In genomic region chr10:115775945-115776905, GRCm38 (mm10) we compare ENCODE assay signal across 11 mouse cellular contexts. TPM values are rescaled to one million over a fixed set of nuclear protein-coding genes. Genes with fewer than 3 reads are reported as not detected.
DNase-seq lines count a peak whose midpoint lies in the region; ATAC-seq lines count a peak whose summit lies in the region.
"Had no signal": no experiment of that assay in that cellular context is flagged by ENCODE, and none has a peak within 500 bp of the region (broad histone marks: within the 10 kb centered on the region; RNA-seq: fewer than 3 reads in every experiment).

No protein-coding gene starts in this region.

- peak; percentile 55 for DNase-seq in kidney, postnatal 10 days
- DNase-seq in embryo, embryonic 10.5 days (ENCODE audit: low spot score): peak; percentile 37
- peak; percentile 63 for DNase-seq in forelimb bud, embryonic 11.5 days (ENCODE audit: low read depth, low spot score)
- peak; percentile 79 for DNase-seq in lung, postnatal 36 days
- no peak for DNase-seq in yolk sac, embryonic 10.5 days (ENCODE audit: low spot score)
- DNase-seq: cerebellum, adult 8-10 months; thymus, postnatal 4 days had no signal

- no peaks in the 10 kb centered on the region for H3K9me3 ChIP-seq in kidney, embryonic 14.5 days (ENCODE audit: control insufficient read depth, low read length)
- H3K9me3 ChIP-seq in hindbrain, embryonic 16.5 days (ENCODE audit: control insufficient read depth, low read length): no peaks in the 10 kb centered on the region
- H3K9me3 ChIP-seq: hindbrain, embryonic 10.5 days had no signal

- ATAC-seq in kidney, embryonic 14.5 days (ENCODE audit: low FRiP score, low TSS enrichment): no peak; the same call in 1 of the 2 replicates
- no peak for ATAC-seq in hindbrain, embryonic 16.5 days

- H3K36me3 ChIP-seq in kidney, embryonic 14.5 days (ENCODE audit: control insufficient read depth, insufficient read depth, low read length): no peaks in the 10 kb centered on the region
- H3K36me3 ChIP-seq in hindbrain, embryonic 16.5 days (ENCODE audit: control insufficient read depth, insufficient read depth, low read length): no peaks in the 10 kb centered on the region
- H3K36me3 ChIP-seq: G1E; hindbrain, embryonic 10.5 days had no signal

- 33% methylated on average over 17 of the region's 17 CpGs for WGBS in kidney, embryonic 14.5 days
- 58% methylated on average over 17 of the region's 17 CpGs for WGBS in hindbrain, embryonic 16.5 days

- H3K4me3 ChIP-seq in kidney, embryonic 14.5 days (ENCODE audit: low read length): no peak overlapping the region
- no peak overlapping the region for H3K4me3 ChIP-seq in hindbrain, embryonic 16.5 days (ENCODE audit: low read length)
- H3K4me3 ChIP-seq: hindbrain, embryonic 10.5 days had no signal

- no peak overlapping the region for H3K27ac ChIP-seq in kidney, embryonic 14.5 days (ENCODE audit: low read depth, low read length)
- no peak overlapping the region for H3K27ac ChIP-seq in hindbrain, embryonic 16.5 days (ENCODE audit: low read depth, low read length)
- H3K27ac ChIP-seq: hindbrain, embryonic 10.5 days had no signal

- 0 out of 2 replicates have a peak, but pooled peaks cover 5% of the 10 kb centered on the region for H3K4me1 ChIP-seq in kidney, embryonic 14.5 days (ENCODE audit: control insufficient read depth, insufficient read depth, low read length)
- no peaks in the 10 kb centered on the region for H3K4me1 ChIP-seq in hindbrain, embryonic 16.5 days (ENCODE audit: control insufficient read depth, insufficient read depth, low read depth, low read length)
- H3K4me1 ChIP-seq: hindbrain, embryonic 10.5 days had no signal

- H3K4me2 ChIP-seq in kidney, embryonic 14.5 days (replicated peaks; ENCODE audit: low read depth, low read length): no peak overlapping the region
- no peak overlapping the region for H3K4me2 ChIP-seq in hindbrain, embryonic 16.5 days (ENCODE audit: low read length)

- H3K27me3 ChIP-seq in kidney, embryonic 14.5 days (ENCODE audit: control insufficient read depth, insufficient read depth, low read length): no peaks in the 10 kb centered on the region
- H3K27me3 ChIP-seq in hindbrain, embryonic 16.5 days (replicated peaks; ENCODE audit: control insufficient read depth, insufficient read depth, low read length): no peaks in the 10 kb centered on the region

- H3K9ac ChIP-seq in kidney, embryonic 14.5 days (ENCODE audit: low read depth, low read length): no peak overlapping the region
- H3K9ac ChIP-seq in hindbrain, embryonic 16.5 days (ENCODE audit: low read depth, low read length): no peak overlapping the region

RNA-seq across cellular contexts. Expression of gene Tspan8, which starts 40.4 kb away (rescaled TPM):
- 26.9 and 31.3 TPM in 2 replicates for polyA plus RNA-seq in kidney, embryonic 14.5 days (2014; fragmentation: Nextera tagmentation; extraction: Ambion mirVana)
- 0.59 and 0.88 TPM in 2 replicates for polyA plus RNA-seq in hindbrain, embryonic 16.5 days (2015; fragmentation: Nextera tagmentation; extraction: Ambion mirVana)
- polyA plus RNA-seq: G1E had no signal

Comparison
In these comparisons a context has a peak if more than half of its experiments do, and no peak if none do; other contexts are left out.
1. RNA of gene Tspan8, which starts 40.4 kb away (polyA plus RNA-seq): 26.9 to 31.3 TPM in kidney, embryonic 14.5 days; 0.59 to 0.88 TPM in hindbrain, embryonic 16.5 days; every median in the first group is over 10 times any median in the second.